Mouse (Mus musculus) heart, adult 2 months (tissue): ENCODE data around the gene Ufm1.

Experiments used
- CTCF ChIP-seq: fragments of 200-600 bp; IDR thresholded peaks from 2 replicates; pipeline ENCODE4 v1.8.1; 2022; ENCODE audit warnings: antibody characterized with exemption, mild to moderate bottlenecking, moderate library complexity
- EP300 ChIP-seq: fragments of 200-500 bp; IDR thresholded peaks from 2 replicates; pipeline ENCODE4 v1.6.1; 2011; ENCODE audit warnings: low read depth, low read length, control low read depth; ENCODE audit not compliant: insufficient read depth
- POLR2A ChIP-seq: fragments of 200-500 bp; IDR thresholded peaks from 2 replicates; pipeline ENCODE4 v1.6.1; 2011; ENCODE audit warnings: mild to moderate bottlenecking, low read depth, low read length, control low read depth; ENCODE audit not compliant: insufficient read depth

DNA sequence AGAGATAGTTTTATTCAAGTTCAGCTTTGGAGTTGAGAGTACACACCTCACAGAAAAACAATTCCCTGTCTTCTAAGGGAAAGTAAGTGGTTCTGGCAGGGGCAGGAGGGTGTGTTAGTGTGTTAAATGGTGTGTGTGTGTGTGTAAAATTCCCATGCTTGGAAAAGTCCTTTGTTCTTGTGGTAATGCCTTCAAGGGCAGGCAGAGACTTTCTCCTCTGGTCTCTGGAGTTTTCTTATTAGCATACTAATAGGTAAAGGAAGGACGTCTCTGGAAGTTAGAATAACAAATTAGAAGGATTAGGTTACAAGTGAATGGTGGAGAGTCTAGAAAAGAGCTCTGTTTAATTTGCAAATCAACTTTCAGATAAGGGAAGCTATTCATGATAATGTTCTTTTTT lies 5.6 kb upstream of the Ufm1 start:
- TF ChIP-seq POLR2A (no peak), EP300 (no peak), CTCF (no peak)
